Mouse (Mus musculus) kidney, adult 18-20 months (tissue): Measurements from ENCODE around the gene Diaph2.
"Not testable (repeated sequence)": the region's sequence is repeated elsewhere in the genome, so short reads cannot be mapped to it uniquely, and the experiment has no call there.

ENCODE experiments used
- DNase-seq: peaks from one replicate; pipeline ENCODE4 v3.0.0; 2021

The Diaph2 gene

DNA sequence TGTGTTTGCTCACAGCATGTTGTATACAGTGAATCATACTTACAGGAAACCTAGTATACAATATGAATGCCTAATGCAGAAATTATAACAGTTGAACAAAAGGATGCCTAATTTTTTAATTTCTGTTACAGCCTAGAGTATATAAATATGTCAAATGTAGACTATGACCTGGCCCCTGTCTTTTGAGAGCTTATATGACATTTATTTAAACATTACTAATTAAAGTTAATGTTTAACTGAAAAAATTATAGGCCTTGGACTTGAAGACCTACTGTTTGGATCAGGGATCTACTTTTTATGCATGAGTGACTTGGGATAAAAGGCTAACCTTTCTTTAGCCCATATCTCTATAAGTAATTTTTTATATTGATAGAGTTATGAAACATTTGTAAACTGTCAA lies 84.3 kb downstream of the Diaph2 start:
- DNase-seq = no peak

DNA sequence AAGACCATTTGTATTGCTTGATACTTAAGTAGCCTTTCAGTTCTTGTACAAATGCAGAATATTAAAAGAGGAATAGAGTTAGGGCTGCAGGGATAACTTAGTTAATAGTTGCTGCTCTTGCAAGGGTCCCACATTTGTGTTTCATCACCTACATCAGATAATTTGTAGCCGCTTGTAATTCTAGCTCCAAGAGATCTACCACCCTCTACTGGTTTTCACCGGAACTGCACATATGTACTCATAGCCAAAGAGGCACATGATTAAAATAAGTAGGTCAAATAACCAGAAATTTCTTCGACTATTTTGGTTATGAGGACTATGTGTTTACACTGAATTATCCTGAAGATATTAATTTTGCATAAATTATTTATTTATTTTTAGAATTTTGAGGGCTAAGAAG lies 134.9 kb downstream of the Diaph2 start:
- no peak for DNase-seq

DNA sequence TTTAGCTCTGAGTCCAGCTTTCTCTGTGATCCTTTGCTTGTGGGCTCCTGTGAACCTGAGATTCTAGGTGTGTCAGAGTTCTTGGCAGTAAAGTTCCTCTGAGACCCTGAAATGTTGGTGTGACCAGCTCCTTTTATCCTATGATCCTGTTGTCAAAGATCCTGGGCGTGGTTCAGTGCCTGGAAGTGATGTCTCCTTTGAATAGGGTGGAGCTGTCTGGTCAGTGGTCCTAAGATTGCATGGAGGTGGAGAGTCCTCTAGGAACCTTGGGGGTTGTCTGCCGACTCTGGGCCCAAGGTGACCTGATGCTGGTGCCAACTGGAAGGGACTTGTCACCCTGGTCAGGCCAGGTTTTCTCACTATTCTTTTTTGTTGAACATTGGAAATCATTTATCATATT lies 176.3 kb downstream of the Diaph2 start:
- no peak for DNase-seq

DNA sequence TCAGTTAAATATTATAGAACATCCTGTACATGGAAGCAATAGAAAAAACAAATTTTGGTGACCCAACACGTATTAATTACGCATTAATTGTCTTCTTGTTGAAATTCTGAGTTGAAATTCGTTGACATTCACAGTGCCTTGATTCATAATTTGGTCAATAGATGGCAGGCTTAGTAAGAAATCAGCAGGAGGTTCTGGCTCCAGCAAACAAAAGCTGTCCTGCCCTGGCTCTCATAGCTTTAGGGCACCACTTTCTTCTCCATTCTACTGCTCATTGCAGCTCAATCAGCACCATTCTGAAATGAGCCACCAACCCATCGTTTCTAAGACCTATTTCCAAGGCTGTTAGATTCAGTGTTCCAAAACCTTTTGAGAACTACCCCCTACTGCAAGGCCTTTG lies 225.3 kb downstream of the Diaph2 start:
- no peak for DNase-seq

DNA sequence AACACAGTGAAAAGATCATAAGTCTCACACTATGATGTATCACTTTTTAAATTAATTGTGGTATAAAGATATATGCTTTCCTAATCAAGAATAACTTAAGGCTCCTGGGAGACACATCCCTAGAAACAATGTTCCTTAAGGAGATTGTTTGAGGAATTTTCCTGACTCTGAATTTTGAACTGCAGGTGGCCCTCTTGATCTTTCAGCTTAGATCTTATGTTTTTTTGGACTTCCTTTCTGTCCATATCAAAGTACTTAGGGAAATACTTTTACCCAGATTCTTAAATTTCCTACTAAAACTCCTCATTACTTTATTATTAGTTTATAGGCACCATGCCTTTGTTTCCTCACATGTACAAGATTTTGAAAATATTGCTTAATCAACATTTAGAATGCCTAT lies 258.7 kb downstream of the Diaph2 start:
- no peak for DNase-seq

DNA sequence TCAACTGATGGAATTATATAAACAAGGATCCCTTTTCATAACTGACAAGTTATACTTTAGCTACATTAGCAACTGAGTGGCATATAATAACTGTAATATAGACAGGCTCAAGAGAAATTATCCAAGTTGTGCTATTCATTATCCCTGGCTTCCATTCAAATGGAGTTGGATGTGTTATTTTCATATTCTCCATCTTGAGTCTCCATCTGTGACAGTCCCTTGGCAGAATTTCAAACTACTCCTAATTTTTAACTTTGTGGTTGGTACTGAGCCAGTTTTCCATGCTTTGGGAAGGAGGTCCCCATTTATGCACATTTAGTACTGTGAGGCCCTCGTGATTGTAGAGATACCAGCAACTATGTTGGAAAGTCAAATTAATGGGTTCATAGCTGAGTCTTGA lies 270.2 kb downstream of the Diaph2 start:
- no peak for DNase-seq

DNA sequence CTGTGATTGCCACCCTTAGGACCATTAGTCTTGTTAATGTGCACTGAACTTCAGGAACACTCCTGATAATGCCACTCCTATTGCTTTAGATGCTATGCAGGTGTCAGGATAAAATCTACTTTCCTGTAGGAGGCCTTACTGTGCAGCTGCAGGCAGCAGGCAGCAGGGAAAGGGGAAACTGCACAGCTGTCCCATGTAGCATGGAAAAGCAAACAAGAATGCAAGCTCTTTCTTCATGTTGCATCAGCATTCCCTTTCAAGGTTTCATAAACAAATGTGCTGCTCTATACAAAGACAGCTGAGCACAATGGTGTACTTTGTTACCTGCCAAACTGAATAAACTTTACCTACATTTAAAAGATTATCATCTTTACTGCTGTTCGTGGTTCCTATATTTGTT lies 295.0 kb downstream of the Diaph2 start:
- no peak for DNase-seq

DNA sequence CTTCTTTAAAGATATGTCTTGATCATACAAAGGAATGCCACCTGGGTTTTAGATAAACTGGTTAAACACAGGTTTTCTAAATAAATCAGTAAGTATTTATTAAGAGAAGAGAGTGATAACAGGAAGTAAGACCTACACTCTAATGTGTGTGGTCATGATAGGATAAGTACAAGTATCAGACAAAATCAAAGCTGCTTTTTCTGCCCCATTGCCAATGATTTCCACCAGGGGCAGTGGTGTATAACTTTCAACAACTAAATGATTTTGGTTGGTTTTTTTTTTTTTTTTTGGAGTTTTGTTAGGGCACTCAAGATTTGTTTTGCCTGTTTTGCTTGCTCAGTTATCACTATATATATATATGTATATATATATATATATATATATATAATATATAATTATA lies 399.7 kb downstream of the Diaph2 start:
- DNase-seq = no peak

DNA sequence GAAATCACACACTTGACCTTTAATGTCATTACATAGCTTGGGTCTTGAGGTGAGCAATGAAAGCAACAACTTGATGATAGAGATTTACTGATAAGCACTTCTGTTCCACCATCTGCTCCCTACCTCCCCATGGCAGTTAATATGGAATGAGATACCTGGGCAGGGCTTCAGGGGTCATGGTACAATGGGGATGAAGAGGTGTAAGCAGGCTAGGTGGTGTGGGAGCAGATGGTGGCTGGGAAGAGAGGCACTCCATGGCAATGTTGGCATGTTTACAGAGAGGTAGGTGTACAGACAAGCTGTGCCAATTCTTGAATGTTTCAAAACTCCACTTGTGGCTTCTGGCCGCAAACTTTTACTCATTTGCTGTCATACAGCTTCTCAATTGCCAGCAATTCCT lies 402.6 kb downstream of the Diaph2 start:
- no peak for DNase-seq

DNA sequence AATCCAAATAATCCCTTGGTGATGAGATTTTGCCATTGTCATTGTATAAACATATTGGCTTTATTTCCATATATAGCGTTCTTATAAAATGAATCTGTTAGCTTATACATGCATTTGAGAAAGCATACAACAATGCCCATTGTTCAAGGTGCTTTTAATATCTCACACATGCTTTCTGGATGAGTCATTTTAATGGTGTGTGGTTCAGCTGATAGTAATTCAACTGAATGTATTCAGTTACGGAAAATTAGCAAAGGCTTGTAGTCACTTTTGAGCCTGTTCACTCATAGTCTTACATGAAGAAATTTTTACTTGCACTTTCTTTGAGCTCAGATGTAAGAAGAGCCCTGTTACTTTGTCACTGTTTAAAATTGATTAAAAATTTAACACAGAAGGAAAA lies 423.6 kb downstream of the Diaph2 start:
- no peak for DNase-seq

DNA sequence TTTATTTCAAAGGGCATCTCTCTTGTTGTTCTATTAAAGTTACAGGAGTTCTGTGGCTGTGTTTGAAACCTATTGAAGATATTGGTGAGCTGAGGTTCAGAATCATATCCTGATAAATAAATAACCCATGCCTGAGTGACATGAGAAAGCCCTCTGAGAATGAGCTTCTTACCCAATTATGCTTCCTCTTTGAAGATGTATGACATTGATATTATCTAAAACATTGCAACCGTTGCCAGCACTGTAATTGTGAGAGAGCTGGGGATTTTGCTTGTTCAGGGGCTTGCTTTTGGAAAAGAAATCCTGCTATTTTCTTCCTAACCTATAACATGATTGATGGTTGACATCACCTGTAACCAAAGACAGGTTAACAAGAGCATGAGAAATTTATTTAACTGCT lies 438.3 kb downstream of the Diaph2 start:
- no peak for DNase-seq

DNA sequence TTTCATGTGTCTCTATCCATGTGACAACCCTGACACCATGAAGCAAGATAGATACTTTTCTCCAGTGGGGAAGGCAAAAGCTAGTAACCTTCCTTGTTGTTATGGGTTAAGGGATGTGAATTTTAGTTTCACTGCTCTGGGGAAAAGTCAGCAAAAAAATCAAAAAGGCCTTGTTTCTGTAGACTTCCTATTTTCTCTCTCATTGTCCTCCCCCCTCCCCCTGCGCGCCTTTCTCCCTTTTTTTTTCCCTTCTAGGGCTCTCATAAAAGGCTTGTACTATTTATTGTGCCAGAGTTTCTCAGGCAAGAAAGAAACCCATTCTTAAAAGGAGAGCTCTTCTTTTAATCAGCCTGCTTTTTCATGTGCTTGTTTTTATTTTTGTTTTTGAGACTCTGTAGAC lies 438.9 kb downstream of the Diaph2 start:
- DNase-seq = no peak

DNA sequence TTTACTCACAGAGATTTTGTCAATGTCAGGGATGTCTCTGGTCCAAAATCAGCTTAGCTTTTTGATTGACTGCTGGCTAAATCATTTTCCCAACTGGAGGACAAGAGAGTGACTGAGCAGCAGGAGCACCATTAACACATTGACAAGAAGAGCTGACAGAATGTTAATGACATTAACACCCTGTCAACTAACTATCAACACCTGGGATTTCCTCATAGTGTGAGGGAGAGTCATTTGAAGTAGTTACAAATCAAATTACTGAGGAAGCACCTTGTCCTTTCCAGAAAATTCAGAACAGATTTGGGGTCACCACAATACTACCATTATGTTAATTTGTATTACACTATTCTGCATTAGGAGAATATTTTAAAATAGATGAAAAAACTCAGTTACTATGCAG lies 439.7 kb downstream of the Diaph2 start:
- no peak for DNase-seq

DNA sequence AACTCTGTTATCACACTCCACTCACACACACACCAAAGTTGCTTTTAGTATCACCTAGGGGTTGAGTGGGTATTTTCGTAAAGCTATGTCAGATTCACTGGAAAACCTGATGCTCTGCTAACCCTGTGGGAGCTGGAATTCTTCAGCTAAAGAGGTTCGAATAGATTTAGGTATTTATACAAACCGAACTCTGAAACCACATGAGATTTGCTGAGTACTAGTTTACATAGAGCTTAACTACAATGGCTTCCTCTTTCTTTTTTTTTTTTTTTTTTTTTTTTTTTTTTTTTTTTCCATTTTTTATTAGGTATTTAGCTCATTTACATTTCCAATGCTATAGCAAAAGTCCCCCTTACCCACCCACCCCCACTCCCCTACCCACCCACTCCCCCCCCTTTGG lies 447.9 kb downstream of the Diaph2 start:
- DNase-seq = not testable (repeated sequence)

DNA sequence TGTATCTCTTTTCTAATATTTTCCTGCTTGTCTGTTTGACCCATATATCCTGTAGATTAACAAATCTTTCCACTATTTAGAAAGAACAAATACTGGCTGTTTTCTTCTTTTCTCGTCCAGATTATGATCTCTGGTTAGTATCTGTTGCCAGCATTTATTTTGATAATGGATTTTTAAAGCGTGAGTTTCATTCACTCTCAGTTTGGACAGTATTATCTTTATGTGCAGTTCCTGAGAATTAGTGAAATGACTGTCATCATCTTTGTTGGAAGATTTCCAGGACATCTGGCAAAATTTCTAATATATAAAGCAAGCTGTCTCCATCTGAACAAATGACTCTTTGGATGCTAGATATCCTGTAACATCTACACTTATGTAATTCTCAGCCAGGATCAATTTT lies 455.7 kb downstream of the Diaph2 start:
- no peak for DNase-seq

DNA sequence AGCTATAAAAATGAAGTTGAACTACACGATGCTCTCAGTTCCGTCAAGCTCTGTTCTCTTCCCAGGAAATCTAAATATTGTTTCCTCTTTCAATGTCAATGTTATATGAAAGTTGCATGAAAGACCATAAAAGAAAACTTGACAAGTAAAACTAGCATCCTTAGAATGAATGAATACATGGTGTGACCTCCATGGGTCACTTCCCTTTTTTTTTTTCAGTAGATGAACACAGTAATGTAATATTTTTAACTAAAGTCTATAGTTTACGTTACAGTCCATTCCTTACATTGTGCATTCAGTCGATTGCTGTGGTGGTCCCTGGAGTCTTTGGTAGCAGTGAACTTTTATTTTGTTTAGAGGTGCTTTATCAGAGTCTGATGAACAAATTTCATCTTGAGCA lies 462.7 kb downstream of the Diaph2 start:
- no peak for DNase-seq

DNA sequence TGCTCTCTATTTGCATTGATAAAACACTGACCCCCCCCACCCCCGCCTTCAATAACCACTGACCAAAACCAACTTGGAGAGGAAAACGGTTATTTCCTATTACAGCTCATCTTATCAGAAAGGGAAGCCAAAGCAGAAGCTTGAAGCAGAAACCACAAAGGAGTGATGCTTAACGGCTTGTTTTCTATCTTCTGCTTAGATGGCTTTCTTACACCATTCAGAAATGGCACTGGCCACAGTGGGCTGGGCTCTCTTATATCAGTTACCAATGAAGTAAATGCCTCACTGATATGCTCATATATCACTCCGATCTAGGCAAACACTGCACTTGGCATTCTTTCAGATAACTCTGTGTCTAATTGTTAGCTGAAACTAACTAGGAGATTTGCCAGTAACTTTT lies 463.2 kb downstream of the Diaph2 start:
- no peak for DNase-seq

DNA sequence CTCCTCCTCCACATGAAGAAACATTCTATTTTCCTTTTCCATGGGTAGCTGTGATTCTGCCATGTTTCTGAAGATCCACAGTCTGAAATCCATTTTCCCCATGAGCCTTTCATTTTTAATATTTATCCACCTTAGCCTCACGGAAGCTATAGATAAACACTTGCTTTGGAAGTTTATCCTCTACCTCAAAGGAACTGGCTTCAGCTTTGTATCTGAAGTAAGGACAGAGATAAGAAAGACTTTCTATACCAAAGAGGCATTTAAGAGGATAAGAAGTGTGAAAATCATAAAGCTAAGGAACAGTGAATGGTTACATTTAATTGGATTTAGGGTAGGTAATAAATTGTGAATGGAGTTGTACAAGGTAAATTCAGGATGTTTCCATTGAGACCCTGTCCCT lies 480.5 kb downstream of the Diaph2 start:
- no peak for DNase-seq

DNA sequence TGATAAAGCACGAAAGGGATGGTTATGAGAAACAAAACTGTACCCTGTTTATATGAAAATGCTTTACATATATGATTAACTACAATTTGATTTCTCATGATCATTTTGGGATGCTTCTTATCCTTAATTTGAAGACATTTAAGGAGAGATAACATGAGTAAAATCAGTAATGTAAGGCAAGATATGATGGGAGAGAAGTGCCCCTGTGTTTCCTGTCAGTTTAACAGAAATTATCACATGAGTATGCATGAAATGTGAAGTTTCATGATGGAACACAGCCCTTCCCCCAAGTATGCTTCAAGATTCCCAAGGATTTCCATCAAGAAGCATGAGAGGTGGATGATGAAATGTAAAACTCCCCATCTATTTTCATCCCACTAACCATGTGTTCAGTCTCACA lies 485.6 kb downstream of the Diaph2 start:
- no peak for DNase-seq

DNA sequence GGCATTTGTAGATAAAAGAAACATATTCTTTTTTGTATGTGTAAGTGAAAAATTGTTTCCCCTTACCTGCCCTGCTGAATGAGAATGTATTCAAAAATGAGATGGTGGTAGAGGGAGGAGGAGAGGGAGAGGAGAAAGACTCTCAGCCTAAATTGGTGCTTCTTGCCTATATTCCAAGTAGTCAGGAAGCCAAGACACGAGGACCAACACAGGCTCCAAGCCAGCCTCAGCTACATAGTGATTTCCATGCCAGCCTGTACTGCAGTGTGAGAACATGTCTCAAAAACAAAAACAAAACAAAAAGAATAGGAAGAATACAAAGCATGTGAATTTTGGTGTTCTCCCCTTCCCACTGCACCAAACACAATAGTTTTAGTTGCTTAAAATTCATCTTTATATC lies 497.1 kb downstream of the Diaph2 start:
- DNase-seq = no peak

DNA sequence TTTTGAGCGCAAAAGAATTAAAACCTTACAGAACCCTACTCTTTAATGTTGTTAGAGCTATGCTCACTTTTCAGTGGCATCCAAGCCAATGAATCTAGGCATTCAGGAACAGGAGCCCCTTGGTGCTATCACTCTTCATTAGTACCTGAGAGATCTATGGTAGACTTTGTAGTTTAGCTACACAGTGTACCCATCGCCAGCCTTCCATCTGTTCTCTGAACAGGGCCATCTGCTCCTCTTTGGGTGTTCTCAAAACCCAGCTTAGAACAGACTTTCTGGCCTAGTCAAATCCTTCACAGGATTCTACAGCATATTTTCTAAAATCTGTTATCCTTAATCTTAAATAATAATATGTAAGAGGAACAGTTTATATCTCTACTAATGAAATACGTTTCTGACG lies 504.1 kb downstream of the Diaph2 start:
- DNase-seq = no peak

DNA sequence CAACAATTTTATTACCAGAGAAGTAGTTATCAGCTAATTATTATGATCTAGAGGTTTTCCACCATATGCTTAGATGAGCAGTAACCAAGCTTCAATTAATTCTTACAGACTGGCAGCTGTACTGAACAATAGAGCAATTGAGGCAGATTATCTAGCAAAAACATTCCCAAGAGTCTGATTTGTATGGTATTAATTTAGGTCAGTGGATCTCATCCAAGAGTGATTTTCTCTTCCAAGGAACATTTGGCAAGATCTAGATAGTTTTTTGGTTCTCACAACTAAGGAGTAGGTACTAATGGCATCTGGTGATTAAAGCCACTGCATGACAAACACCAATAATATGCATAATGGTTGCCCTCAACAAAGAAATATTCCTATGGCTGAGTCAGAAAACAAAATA lies 516.2 kb downstream of the Diaph2 start:
- no peak for DNase-seq

DNA sequence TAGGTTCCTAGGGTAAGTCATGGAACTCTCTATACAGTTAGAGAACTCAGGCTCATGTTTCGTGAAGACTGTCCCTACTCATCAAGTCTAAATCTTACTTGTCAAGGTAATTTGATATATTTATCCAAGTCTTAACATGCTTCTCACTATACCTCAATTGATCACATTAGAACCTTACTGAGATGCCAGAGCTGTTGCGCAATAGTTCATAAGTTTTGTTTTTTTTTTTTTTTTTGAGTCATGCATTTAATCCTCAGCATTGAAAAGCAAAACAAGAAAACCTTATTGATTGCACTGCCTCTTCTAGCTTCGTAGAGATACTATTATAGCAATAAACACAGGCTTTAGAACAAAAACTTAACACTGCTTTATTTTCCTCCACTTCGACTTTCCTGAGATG lies 529.6 kb downstream of the Diaph2 start:
- DNase-seq = no peak

DNA sequence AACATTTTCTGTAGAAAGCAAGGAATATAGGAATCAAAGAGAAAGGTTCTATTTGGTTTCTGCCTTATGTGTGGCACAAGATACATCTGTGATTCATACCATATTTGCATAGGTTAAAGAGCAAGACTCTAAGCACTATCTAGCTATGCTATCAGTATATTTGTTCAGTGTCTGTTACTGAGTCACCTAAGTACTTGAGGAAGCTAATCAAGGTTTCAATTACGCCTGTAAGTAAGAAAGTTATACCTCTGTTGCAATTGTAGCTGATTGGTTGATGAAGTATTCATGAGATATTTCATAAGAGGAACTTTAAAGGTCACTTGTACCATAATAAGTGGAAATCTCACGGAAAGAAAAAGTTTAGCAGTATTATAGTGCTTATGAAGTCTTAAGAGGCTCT lies 531.9 kb downstream of the Diaph2 start:
- no peak for DNase-seq

DNA sequence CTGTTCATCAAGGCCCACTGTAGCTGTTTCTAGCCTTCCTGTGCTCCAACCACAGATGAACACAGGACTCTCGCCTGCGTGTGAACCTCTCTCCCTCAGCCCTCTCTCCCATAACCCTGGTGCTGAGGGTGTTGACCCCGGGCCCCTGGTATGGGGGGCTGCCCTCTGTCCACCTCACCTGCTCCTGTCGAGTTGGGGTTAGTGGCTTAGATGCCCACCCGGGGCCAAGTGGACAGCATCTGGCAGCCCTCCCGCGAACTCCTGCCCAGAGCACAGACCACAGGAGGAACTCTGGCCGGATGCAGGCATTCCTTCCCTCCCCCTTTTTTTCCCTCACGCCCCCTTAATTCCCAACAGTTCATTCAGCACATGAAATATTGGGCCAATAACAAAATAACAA lies 537.5 kb downstream of the Diaph2 start:
- no peak for DNase-seq

DNA sequence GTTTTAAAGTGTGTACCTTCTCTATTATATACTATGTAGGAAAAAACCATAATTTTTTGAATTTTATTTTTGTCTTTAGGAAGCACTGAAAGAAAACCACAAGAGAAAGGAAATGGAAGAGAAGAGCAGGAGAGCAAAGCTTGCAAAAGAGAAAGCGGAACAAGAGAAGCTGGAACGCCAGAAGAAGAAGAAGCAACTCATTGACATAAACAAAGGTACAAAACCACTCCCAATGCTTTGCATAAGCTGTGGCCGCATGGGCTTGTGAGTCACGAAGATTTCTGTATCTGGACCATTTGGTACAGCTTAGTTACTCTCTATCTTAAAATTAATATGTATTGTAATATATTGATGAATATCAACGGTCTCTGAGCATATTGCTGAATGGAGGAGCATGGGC lies 540.2 kb downstream of the Diaph2 start:
- DNase-seq = no peak
